Comparison of ENCODE assay signal across 20 mouse cellular contexts in genomic region chrX:48754710-48755283, GRCm38 (mm10).
"Had no signal": no experiment of that assay in that cellular context is flagged by ENCODE, and none has a peak within 500 bp of the region (broad histone marks: within the 10 kb centered on the region; RNA-seq: fewer than 3 reads in every experiment).

No protein-coding gene starts in this region.

- H3K9ac ChIP-seq: limb, embryonic 13.5 days; liver, embryonic 12.5 days; liver, embryonic 15.5 days; lung, embryonic 15.5 days; midbrain, embryonic 12.5 days; midbrain, embryonic 15.5 days; neural tube, embryonic 12.5 days; neural tube, embryonic 15.5 days; stomach, embryonic 15.5 days had no signal

- ATAC-seq: liver, embryonic 12.5 days; midbrain, embryonic 15.5 days had no signal

- H3K4me3 ChIP-seq: limb, embryonic 10.5 days; limb, embryonic 13.5 days; liver, embryonic 12.5 days; liver, embryonic 15.5 days; lung, embryonic 15.5 days; midbrain, embryonic 12.5 days; midbrain, embryonic 15.5 days; neural tube, embryonic 12.5 days; neural tube, embryonic 15.5 days; stomach, embryonic 15.5 days had no signal

- DNase-seq: kidney, postnatal 36 days; liver; lung, adult 18-20 months; lung, postnatal 10 days; lung, postnatal 36 days; right cerebral cortex, adult 18-20 months; right cerebral cortex, postnatal 14 days; right cerebral cortex, postnatal 4 days; thymus, postnatal 25 days had no signal

- H3K4me1 ChIP-seq: limb, embryonic 10.5 days; limb, embryonic 13.5 days; liver, embryonic 12.5 days; liver, embryonic 15.5 days; lung, embryonic 15.5 days; midbrain, embryonic 12.5 days; midbrain, embryonic 15.5 days; neural tube, embryonic 12.5 days; neural tube, embryonic 15.5 days; stomach, embryonic 15.5 days had no signal

- H3K27ac ChIP-seq: kidney, postnatal 0 days; limb, embryonic 10.5 days; limb, embryonic 13.5 days; liver, embryonic 12.5 days; liver, embryonic 15.5 days; lung, embryonic 15.5 days; midbrain, embryonic 12.5 days; midbrain, embryonic 15.5 days; neural tube, embryonic 12.5 days; neural tube, embryonic 15.5 days; stomach, embryonic 15.5 days had no signal

- H3K4me2 ChIP-seq: limb, embryonic 13.5 days; liver, embryonic 12.5 days; liver, embryonic 15.5 days; lung, embryonic 15.5 days; midbrain, embryonic 12.5 days; midbrain, embryonic 15.5 days; neural tube, embryonic 12.5 days; neural tube, embryonic 15.5 days; stomach, embryonic 15.5 days had no signal

- H3K36me3 ChIP-seq: limb, embryonic 10.5 days; limb, embryonic 13.5 days; liver, embryonic 12.5 days; liver, embryonic 15.5 days; lung, embryonic 15.5 days; midbrain, embryonic 12.5 days; midbrain, embryonic 15.5 days; neural tube, embryonic 12.5 days; neural tube, embryonic 15.5 days; stomach, embryonic 15.5 days had no signal

- H3K9me3 ChIP-seq: limb, embryonic 10.5 days; limb, embryonic 13.5 days; liver, embryonic 12.5 days; liver, embryonic 15.5 days; lung, embryonic 15.5 days; midbrain, embryonic 12.5 days; midbrain, embryonic 15.5 days; neural tube, embryonic 12.5 days; neural tube, embryonic 15.5 days; stomach, embryonic 15.5 days had no signal

- H3K27me3 ChIP-seq: limb, embryonic 13.5 days; liver, embryonic 12.5 days; liver, embryonic 15.5 days; lung, embryonic 15.5 days; midbrain, embryonic 12.5 days; midbrain, embryonic 15.5 days; neural tube, embryonic 12.5 days; neural tube, embryonic 15.5 days; stomach, embryonic 15.5 days had no signal
